Mouse (Mus musculus) G1E-ER4 (cell line): Measurements from ENCODE around the gene Cfap298. TPM values are rescaled to one million over a fixed set of nuclear protein-coding genes. Genes with fewer than 3 reads are reported as not detected.

Experiments
- GATA1 ChIP-seq: IDR thresholded peaks from one replicate; pipeline ENCODE4 v1.8.0; 2012; ENCODE audit warnings: low read length, inconsistent platforms
- polyA plus RNA-seq: library from polyadenylated mRNA; stranded (reverse); fragments of >175 nt; gene quantifications from 2 replicates; pipeline ENCODE4 v1.2.3, GENCODE M21; 2012

The Cfap298 gene
- polyA plus RNA-seq, 1 experiment, result 70.5 TPM

DNA sequence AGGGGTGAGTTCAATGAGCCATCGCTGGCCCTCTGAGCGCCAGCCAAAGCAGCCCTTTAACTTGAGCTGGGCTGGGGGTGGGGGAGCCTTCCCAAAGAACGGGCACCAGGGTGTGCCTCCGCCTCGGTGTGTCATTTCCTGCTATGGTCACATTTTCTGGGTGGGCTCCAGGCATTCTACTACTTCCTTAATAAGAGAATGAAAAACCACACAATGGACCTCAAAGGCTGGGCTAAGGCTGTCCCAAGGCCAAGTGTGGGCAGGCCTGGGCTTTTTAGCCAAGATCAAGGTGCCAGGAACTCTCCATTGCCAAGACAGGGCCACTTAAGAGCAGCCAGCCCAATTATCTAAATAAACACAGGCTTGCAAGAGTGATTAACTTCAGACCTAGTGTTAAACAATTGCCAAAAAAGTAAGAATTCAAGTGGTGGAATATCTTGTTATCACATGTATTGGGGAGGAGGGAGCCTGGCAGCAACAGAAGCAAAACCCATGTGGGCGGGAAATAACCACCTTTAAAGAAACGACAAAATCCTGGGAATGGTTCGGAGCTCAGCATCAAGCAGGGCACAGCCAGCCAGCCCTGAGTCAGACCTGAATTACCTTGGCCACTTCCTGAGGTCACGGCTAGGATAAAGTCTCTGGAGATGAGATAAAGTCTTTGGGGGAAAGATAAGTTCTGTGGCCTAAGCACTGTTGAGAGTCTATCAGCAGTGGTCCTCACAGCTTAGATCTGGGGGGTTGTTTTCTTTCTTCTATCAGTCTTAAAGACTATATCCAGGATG lies 48.9 kb downstream of the Cfap298 start:
- no peak for TF ChIP-seq GATA1

- no peak for TF ChIP-seq GATA1
Observed at GRCm38 (mm10) chr16:90885351-90885750, 49.6 kb downstream of the Cfap298 start.

DNA sequence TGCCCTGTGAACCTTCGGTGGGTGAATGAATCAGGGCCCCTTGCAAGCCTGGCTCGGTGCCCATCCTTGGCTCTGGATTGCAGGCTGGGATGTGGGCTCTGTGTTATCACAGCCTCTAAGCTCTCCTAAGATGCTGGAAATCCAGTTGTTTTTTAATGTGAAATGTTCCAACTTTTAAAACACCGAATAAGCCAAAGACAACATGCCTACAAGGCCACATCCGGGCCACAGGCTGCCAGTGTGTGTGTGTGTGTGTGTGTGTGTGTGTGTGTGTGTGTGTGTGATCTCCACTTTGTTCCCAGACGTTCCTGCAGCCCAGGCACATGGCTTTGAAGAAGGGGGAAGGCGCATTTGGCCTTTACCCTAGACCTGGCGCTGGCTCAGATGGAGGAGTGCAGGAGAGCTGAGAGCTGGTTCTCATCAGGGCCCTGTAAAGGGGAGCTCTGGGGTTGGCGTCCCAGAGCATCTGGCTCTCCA lies 52.4 kb downstream of the Cfap298 start:
- TF ChIP-seq GATA1, result no peak

DNA sequence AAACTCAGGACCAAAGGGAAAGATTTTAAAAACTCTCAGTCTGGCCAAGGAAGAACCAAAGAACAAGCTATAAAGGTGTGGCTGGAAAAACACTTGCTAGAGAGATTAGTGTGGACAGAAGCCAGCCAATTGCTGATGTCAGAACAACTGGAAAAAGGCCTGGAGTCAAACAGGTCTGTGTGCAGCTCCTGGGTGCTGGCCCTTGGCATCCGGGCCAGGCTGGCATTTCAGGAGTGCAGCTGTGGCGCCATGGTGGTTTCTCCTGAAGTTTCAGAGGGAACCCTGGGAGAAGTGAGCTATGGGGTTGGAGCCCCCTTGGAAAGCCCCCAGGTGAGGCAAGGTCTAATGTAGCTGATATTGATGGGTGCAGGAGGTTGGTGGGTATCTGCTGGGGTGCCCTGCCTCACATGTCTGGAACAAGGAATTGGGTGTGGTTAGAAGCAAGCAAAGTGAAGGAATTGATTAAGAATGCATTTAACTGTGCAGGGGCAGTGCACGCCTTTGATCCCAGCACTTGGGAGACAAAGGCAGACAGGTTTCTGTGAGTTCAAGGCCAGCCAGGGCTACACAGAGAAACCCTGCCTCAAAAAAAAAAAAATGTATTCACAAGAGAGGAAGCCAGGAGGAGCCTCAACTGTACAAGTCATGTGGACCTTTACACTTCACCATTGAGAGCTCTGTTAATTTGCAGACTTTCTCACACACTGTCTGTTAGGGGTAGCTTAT lies 56.6 kb downstream of the Cfap298 start:
- TF ChIP-seq GATA1, result no peak

Other genes starting within 250 kb of the Cfap298 start
- 23.6 and 33.8 TPM in 2 replicates for gene Mis18a, start 207.7 kb downstream of the Cfap298 start, polyA plus RNA-seq
- not detected in 2 replicates for gene Mrap, start 196.9 kb downstream of the Cfap298 start, polyA plus RNA-seq
- gene Urb1, start 124.7 kb downstream of the Cfap298 start, polyA plus RNA-seq, result 10.5 and 11.8 TPM in 2 replicates
- not detected in 2 replicates for gene Eva1c, start 108.4 kb downstream of the Cfap298 start, polyA plus RNA-seq
- gene Synj1, start 76.2 kb upstream of the Cfap298 start, polyA plus RNA-seq, result 68.1 and 73.4 TPM in 2 replicates
- 36.4 and 49.0 TPM in 2 replicates for gene Paxbp1, start 109.4 kb upstream of the Cfap298 start, polyA plus RNA-seq
- not detected in 2 replicates for gene 4932438H23Rik, start 160.0 kb upstream of the Cfap298 start, polyA plus RNA-seq